Mouse (Mus musculus) ES-E14 (cell line): ENCODE measurements around the gene Morn5.

ENCODE experiments used
- ZC3H11A ChIP-seq: IDR thresholded peaks from 2 replicates; pipeline ENCODE4 v1.6.1; 2012; ENCODE audit warnings: low read depth, mild to moderate bottlenecking, inconsistent platforms, low read length, borderline replicate concordance
- ZNF384 ChIP-seq: IDR thresholded peaks from 2 replicates; pipeline ENCODE4 v1.6.1; 2012; ENCODE audit warnings: low read depth, low read length, inconsistent platforms

DNA sequence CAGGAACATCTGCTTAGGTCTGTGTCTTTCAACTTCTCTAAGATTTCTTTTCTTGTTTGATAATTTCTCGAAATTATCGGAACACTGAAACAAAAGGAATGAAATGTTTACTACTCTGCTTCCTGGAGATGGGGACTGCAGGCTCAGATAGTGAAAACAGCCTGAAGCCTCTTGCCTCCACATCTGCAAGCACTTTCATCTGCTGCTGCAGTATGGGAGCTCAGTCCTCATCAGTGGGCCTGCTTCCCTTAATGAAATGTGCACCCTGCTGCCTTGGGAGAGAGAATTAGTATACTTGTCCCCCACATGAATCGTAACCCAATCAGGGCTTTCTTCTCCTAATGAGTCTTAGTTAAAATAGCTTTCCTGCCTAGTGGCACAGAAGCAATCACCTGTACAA, 79.8 kb downstream of the Morn5 start:
- TF ChIP-seq ZC3H11A (no peak), ZNF384 (no peak)
